Mouse (Mus musculus) 3134 (cell line): ENCODE measurements at regions not wholly inside any gene's neighbourhood (a gene's known extent, or its start where the extent isn't known, plus 50 kb on each side); places are given as distances from the start of the nearest gene placed in this dataset.

Experiments used
- DNase-seq: peaks from one replicate; pipeline ENCODE4 v3.0.0-alpha.2; 2011; ENCODE audit warnings: low spot score; ENCODE audit not compliant: insufficient read length; ENCODE audit errors: extremely low read depth

GRCm38 (mm10) chr15:97507176-97507575, 198.4 kb downstream of the Rpap3 start:
- DNase-seq: no peak

- DNase-seq: no peak
Observed at GRCm38 (mm10) chr15:97505715-97506114, 199.9 kb downstream of the Rpap3 start.

- DNase-seq: no peak
Observed at GRCm38 (mm10) chr15:97504325-97504724, 201.3 kb downstream of the Rpap3 start.

- DNase-seq: peak; percentile 17
Observed at GRCm38 (mm10) chr15:97502056-97502455, 203.6 kb downstream of the Rpap3 start.

GRCm38 (mm10) chr15:97501420-97501819, 204.2 kb downstream of the Rpap3 start:
- DNase-seq: peak; percentile 63

GRCm38 (mm10) chr15:97499821-97500385, 205.7 kb downstream of the Rpap3 start:
- peak; percentile 56 for DNase-seq

GRCm38 (mm10) chr15:97499240-97499639, 206.4 kb downstream of the Rpap3 start:
- peak; percentile 71 for DNase-seq

- no peak for DNase-seq
Observed at GRCm38 (mm10) chr15:97498375-97498774, 207.2 kb downstream of the Rpap3 start.

- DNase-seq: no peak
Observed at GRCm38 (mm10) chr15:97496026-97496425, 209.6 kb downstream of the Rpap3 start.

GRCm38 (mm10) chr15:97493340-97493739, 212.3 kb downstream of the Rpap3 start:
- no peak for DNase-seq

- no peak for DNase-seq
Observed at GRCm38 (mm10) chr15:97491796-97492195, 213.8 kb downstream of the Rpap3 start.

GRCm38 (mm10) chr15:97487425-97487824, 218.2 kb downstream of the Rpap3 start:
- DNase-seq: no peak

GRCm38 (mm10) chr15:97471986-97472779, 225.1 kb upstream of the Amigo2 start:
- no peak for DNase-seq

GRCm38 (mm10) chr15:97471476-97471875, 224.4 kb upstream of the Amigo2 start:
- DNase-seq: no peak

GRCm38 (mm10) chr15:97469684-97470344, 222.7 kb upstream of the Amigo2 start:
- no peak for DNase-seq

GRCm38 (mm10) chr15:97468732-97469683, 221.9 kb upstream of the Amigo2 start:
- DNase-seq: no peak

- no peak for DNase-seq
Observed at GRCm38 (mm10) chr15:97467781-97468485, 220.8 kb upstream of the Amigo2 start.

- no peak for DNase-seq
Observed at GRCm38 (mm10) chr15:97466906-97467465, 219.9 kb upstream of the Amigo2 start.

GRCm38 (mm10) chr15:97466110-97466509, 219.0 kb upstream of the Amigo2 start:
- no peak for DNase-seq

- no peak for DNase-seq
Observed at GRCm38 (mm10) chr15:97465366-97465765, 218.3 kb upstream of the Amigo2 start.
